Mouse (Mus musculus) liver, adult 2 months (tissue): Measurements from ENCODE around the gene Zbtb3.
A peak's percentile ranks its signal among the peaks of the same experiment; 100 is the strongest.

Experiments
- CTCF ChIP-seq: fragments of 200-500 bp; IDR thresholded peaks from 2 replicates; pipeline ENCODE4 v1.5.1; 2011; ENCODE audit warnings: low read depth, low read length, control low read depth
- POLR2A ChIP-seq: fragments of 200-500 bp; IDR thresholded peaks from 2 replicates; pipeline ENCODE4 v1.6.1; 2011; ENCODE audit warnings: low read length, control low read depth; ENCODE audit not compliant: insufficient read depth; ENCODE audit errors: extremely low read depth

GRCm38 (mm10) chr19:8844371-8845129 is 42.2 kb downstream of the Zbtb3 start:
- no peak for TF ChIP-seq POLR2A
- peak; percentile 43; the same call in 1 of the 2 replicates for TF ChIP-seq CTCF
